Mouse (Mus musculus): ENCODE measurements at regions not wholly inside any gene's neighbourhood (a gene's known extent, or its start where the extent isn't known, plus 50 kb on each side); places are given as distances from the start of the nearest gene placed in this dataset.

- TF ChIP-seq POLR2AphosphoS2 (IDR thresholded peaks at IDR 0.05; ENCODE audit: insufficient read length, low read depth) (no peak), CEBPB (IDR thresholded peaks at IDR 0.05; ENCODE audit: insufficient read depth, poor library complexity, severe bottlenecking) (no peak), POLR2A (IDR thresholded peaks at IDR 0.05; ENCODE audit: insufficient read length, low read depth) (no peak), MYOD1 (IDR thresholded peaks at IDR 0.05; ENCODE audit: control insufficient read depth in 1 of 3, insufficient read length in 2 of 3, low read depth in 2 of 3) (no peak), E2F4 (IDR thresholded peaks at IDR 0.05; ENCODE audit: insufficient read depth) (no peak)
- Histone ChIP-seq H3K79me2 (ENCODE audit: control insufficient read depth, insufficient read depth) (no peaks in the 10 kb centered on the region), H3K36me3 (ENCODE audit: control insufficient read depth, insufficient read depth) (no peaks in the 10 kb centered on the region), H3K4me2 (ENCODE audit: low read depth) (peak overlapping the region; percentile 56), H3K27me3 (ENCODE audit: control insufficient read depth, insufficient read depth, insufficient read length) (no peaks in the 10 kb centered on the region), H3ac (ENCODE audit: control insufficient read depth, insufficient read length) (no peak overlapping the region), H3K4me3 (no peak overlapping the region)
These were observed 369.9 kb upstream of the Nudt12 start for GRCm38 (mm10) chr17:59383107-59383438.

GRCm38 (mm10) chr17:59382225-59383106, 369.3 kb upstream of the Nudt12 start:
- no peak overlapping the region for H3ac ChIP-seq (ENCODE audit: control insufficient read depth, insufficient read length)
- no peak overlapping the region for H3K4me3 ChIP-seq
- TF ChIP-seq MYOD1 (IDR thresholded peaks at IDR 0.05; ENCODE audit: control insufficient read depth in 1 of 3, insufficient read length in 2 of 3, low read depth in 2 of 3) = peak in 1 of 3 experiments; percentile 21
- no peak for TF ChIP-seq TCF3 (IDR thresholded peaks at IDR 0.05; ENCODE audit: insufficient read length, low read depth)
- H3K4me2 ChIP-seq (ENCODE audit: low read depth) = peak overlapping the region; percentile 56
- H3K27me3 ChIP-seq (ENCODE audit: control insufficient read depth, insufficient read depth, insufficient read length) = no peaks in the 10 kb centered on the region
- H3K36me3 ChIP-seq (ENCODE audit: control insufficient read depth, insufficient read depth) = no peaks in the 10 kb centered on the region
- no peaks in the 10 kb centered on the region for H3K79me2 ChIP-seq (ENCODE audit: control insufficient read depth, insufficient read depth)

- no peak overlapping the region for H3K4me3 ChIP-seq
- H3K36me3 ChIP-seq (ENCODE audit: control insufficient read depth, insufficient read depth) = no peaks in the 10 kb centered on the region
- H3ac ChIP-seq (ENCODE audit: control insufficient read depth, insufficient read length) = no peak overlapping the region
- TF ChIP-seq USF1 (IDR thresholded peaks at IDR 0.05; ENCODE audit: low read depth) = no peak
- TF ChIP-seq CEBPB (IDR thresholded peaks at IDR 0.05; ENCODE audit: insufficient read depth, poor library complexity, severe bottlenecking) = no peak
- TF ChIP-seq MYOG (IDR thresholded peaks at IDR 0.05; ENCODE audit: control insufficient read depth in 1 of 3, insufficient read depth in 1 of 3, insufficient read length in 2 of 3, low read depth in 2 of 3) = no peak
- no peak for TF ChIP-seq REST (IDR thresholded peaks at IDR 0.05; ENCODE audit: insufficient read depth, insufficient read length)
- TF ChIP-seq TCF12 (IDR thresholded peaks at IDR 0.05; ENCODE audit: insufficient read depth, poor library complexity, severe bottlenecking) = no peak
- no peak for TF ChIP-seq POLR2AphosphoS2 (IDR thresholded peaks at IDR 0.05; ENCODE audit: insufficient read length, low read depth)
- TF ChIP-seq E2F4 (IDR thresholded peaks at IDR 0.05; ENCODE audit: insufficient read depth) = no peak
- no peak for TF ChIP-seq MYOD1 (IDR thresholded peaks at IDR 0.05; ENCODE audit: control insufficient read depth in 1 of 3, insufficient read length in 2 of 3, low read depth in 2 of 3)
- no peak overlapping the region for H3K4me2 ChIP-seq (ENCODE audit: low read depth)
- H3K27me3 ChIP-seq (ENCODE audit: control insufficient read depth, insufficient read depth, insufficient read length) = no peaks in the 10 kb centered on the region
- H3K79me2 ChIP-seq (ENCODE audit: control insufficient read depth, insufficient read depth) = no peaks in the 10 kb centered on the region
These were observed 360.4 kb upstream of the Nudt12 start for GRCm38 (mm10) chr17:59373505-59374106.

GRCm38 (mm10) chr17:59369624-59370541, 356.7 kb upstream of the Nudt12 start:
- Histone ChIP-seq H3ac (ENCODE audit: control insufficient read depth, insufficient read length) (no peak overlapping the region), H3K4me2 (ENCODE audit: low read depth) (no peak overlapping the region), H3K27me3 (ENCODE audit: control insufficient read depth, insufficient read depth, insufficient read length) (no peaks in the 10 kb centered on the region), H3K36me3 (ENCODE audit: control insufficient read depth, insufficient read depth) (no peaks in the 10 kb centered on the region), H3K4me3 (no peak overlapping the region), H3K79me2 (ENCODE audit: control insufficient read depth, insufficient read depth) (no peaks in the 10 kb centered on the region)
- TF ChIP-seq MAX (IDR thresholded peaks at IDR 0.05; ENCODE audit: low read depth) (no peak), POLR2A (IDR thresholded peaks at IDR 0.05; ENCODE audit: insufficient read length, low read depth) (no peak), REST (IDR thresholded peaks at IDR 0.05; ENCODE audit: insufficient read depth, insufficient read length) (no peak), TCF3 (IDR thresholded peaks at IDR 0.05; ENCODE audit: insufficient read length, low read depth) (no peak), MYOD1 (IDR thresholded peaks at IDR 0.05; ENCODE audit: control insufficient read depth in 1 of 3, insufficient read length in 2 of 3, low read depth in 2 of 3) (no peak), E2F4 (IDR thresholded peaks at IDR 0.05; ENCODE audit: insufficient read depth) (no peak), TCF12 (IDR thresholded peaks at IDR 0.05; ENCODE audit: insufficient read depth, poor library complexity, severe bottlenecking) (no peak), MYOG (IDR thresholded peaks at IDR 0.05; ENCODE audit: control insufficient read depth in 1 of 3, insufficient read depth in 1 of 3, insufficient read length in 2 of 3, low read depth in 2 of 3) (no peak), POLR2AphosphoS2 (IDR thresholded peaks at IDR 0.05; ENCODE audit: insufficient read length, low read depth) (no peak), USF1 (IDR thresholded peaks at IDR 0.05; ENCODE audit: low read depth) (no peak), SRF (IDR thresholded peaks at IDR 0.05; ENCODE audit: control insufficient read depth, insufficient read length, low read depth) (no peak)
